Mouse (Mus musculus): ENCODE results near the gene Gm525. TPM values are rescaled to one million over a fixed set of nuclear protein-coding genes. Genes with fewer than 3 reads are reported as not detected.

Gene Gm525
- total and polyA plus RNA-seq, 3 experiments = 0.34 TPM; not detected in 2

DNA sequence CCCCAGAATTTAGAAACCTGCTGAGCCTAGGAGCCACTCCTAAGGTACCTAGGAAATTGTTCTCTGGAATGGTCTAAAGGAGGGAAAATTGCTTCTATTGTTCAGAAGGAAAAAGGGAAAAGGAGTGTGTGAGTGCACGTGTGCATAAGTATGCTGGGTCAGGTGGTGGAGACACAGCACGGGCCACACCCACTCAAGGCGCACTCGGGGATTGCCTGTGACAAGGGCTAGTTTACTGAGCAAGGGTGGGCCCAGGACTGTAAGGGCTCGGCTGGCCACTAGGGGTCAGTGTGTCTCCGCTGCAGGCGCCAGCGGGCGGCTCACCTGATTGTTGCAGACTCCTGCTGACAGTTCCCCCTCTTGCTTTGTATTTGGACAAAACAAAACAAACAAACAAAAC lies 26.8 kb downstream of the Gm525 start (continued):
- TF ChIP-seq ZMIZ1 (IDR thresholded peaks at IDR 0.05; ENCODE audit: low read depth, low read length) = no peak
- peak; percentile 66; the same call in 1 of the 2 replicates for TF ChIP-seq MEF2A (IDR thresholded peaks at IDR 0.05; ENCODE audit: borderline replicate concordance, low read depth, low read length)
- no peak for TF ChIP-seq HCFC1 (IDR thresholded peaks at IDR 0.05; ENCODE audit: low read depth, low read length)
- TF ChIP-seq PAX5 (IDR thresholded peaks at IDR 0.05; ENCODE audit: low read length) = no peak
- TF ChIP-seq UBTF (IDR thresholded peaks at IDR 0.05; ENCODE audit: low read depth, low read length) = no peak
- TF ChIP-seq TBP (conservative IDR thresholded peaks at IDR 0.05; ENCODE audit: low read depth, low read length) = no peak

DNA sequence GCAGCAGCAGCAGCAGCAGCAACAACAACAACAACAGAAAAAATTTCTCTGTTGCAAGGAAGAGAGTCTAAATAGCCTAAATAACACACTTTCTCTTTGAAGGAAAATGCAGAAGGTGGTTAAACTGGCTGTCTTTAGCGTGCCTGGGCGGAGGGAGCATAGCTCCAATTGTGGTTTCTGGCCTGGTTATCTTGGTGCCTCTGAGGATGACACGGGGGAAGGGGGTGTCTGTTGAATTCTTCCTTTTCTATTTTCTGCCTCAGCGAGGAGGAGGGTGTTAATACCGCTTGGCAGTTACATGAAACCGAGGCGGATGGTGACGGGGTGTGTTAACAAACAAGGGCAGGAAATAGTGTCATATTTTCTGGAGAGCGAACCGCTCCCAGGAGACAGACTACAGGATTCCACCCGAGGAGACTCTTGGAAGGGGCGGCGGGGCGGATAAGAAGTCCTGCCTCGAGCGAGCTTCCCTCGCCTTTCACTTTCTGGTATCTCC lies 27.2 kb downstream of the Gm525 start:
- Histone ChIP-seq H3K27ac (ENCODE audit: insufficient read depth, low read depth) (no peak overlapping the region), H3K27me3 (replicated peaks) (no peaks in the 10 kb centered on the region), H3K4me2 (ENCODE audit: insufficient read depth, low read depth, poor library complexity, severe bottlenecking) (peak overlapping the region; percentile 48), H3K79me2 (replicated peaks; ENCODE audit: control insufficient read depth, extremely low read depth, insufficient read depth, poor library complexity, severe bottlenecking) (no peaks in the 10 kb centered on the region), H3K4me1 (ENCODE audit: control insufficient read depth in 1 of 2, insufficient read depth in 2 of 2) (peaks cover 5 to 47% of the 10 kb centered on the region in 2 experiments; a peak in 3 of 4 replicates), H3K9me3 (replicated peaks; ENCODE audit: low read length) (peaks cover 10% of the 10 kb centered on the region), H3K36me3 (replicated peaks in 1 of 2; ENCODE audit: control insufficient read depth in 1 of 2, insufficient read depth in 1 of 2, low read length in 1 of 2) (no peaks in the 10 kb centered on the region), H3K4me3 (replicated peaks in 1 of 3; ENCODE audit: low read depth in 2 of 3, low read length in 2 of 3, poor library complexity in 1 of 3) (no peak overlapping the region), H3K9ac (ENCODE audit: insufficient read depth, low read depth) (no peak overlapping the region)
- in situ Hi-C loops (cut with MboI; ENCODE audit: low pct_ligation_motif_present, low pct_unique_long_range_greater_than_20kb, low sequenced_read_pairs) = loop anchor here (10.0 kb wide), 1 partner anchor 184 kb away; no protein-coding TSS in a partner anchor
- TF ChIP-seq NELFE (IDR thresholded peaks at IDR 0.05; ENCODE audit: low read depth, low read length) = no peak
- no peak for TF ChIP-seq CTCF (conservative IDR thresholded peaks at IDR 0.05 in 1 of 2, IDR thresholded peaks at IDR 0.05 in 1 of 2; ENCODE audit: low read depth in 2 of 2, low read length in 2 of 2)
- no peak for TF ChIP-seq USF2 (conservative IDR thresholded peaks at IDR 0.05; ENCODE audit: low read depth, low read length)
- no peak for TF ChIP-seq MAX (IDR thresholded peaks at IDR 0.05; ENCODE audit: low read length)
- no peak for TF ChIP-seq E2F4 (IDR thresholded peaks at IDR 0.05; ENCODE audit: insufficient replicate concordance, low read depth, low read length)
- no peak for TF ChIP-seq TCF12 (IDR thresholded peaks at IDR 0.05; ENCODE audit: low read depth, low read length)
- TF ChIP-seq ZNF384 (IDR thresholded peaks at IDR 0.05; ENCODE audit: low read depth, low read length) = no peak
- no peak for TF ChIP-seq MYC (IDR thresholded peaks at IDR 0.05; ENCODE audit: low read depth, low read length)
- TF ChIP-seq POLR2AphosphoS2 (IDR thresholded peaks at IDR 0.05; ENCODE audit: low read depth, low read length) = no peak
- no peak for TF ChIP-seq MAFK (IDR thresholded peaks at IDR 0.05; ENCODE audit: insufficient replicate concordance, low read length)
- TF ChIP-seq EP300 (IDR thresholded peaks at IDR 0.05; ENCODE audit: low read length) = no peak
- TF ChIP-seq CHD2 (IDR thresholded peaks at IDR 0.05; ENCODE audit: low read length) = no peak
- TF ChIP-seq GABPA (IDR thresholded peaks at IDR 0.05; ENCODE audit: insufficient replicate concordance, low read depth, low read length) = no peak
- no peak for TF ChIP-seq RCOR1 (conservative IDR thresholded peaks at IDR 0.05; ENCODE audit: low read depth, low read length)
- no peak for TF ChIP-seq ZC3H11A (IDR thresholded peaks at IDR 0.05; ENCODE audit: low read depth, low read length)
- DNase-seq (ENCODE audit: extremely low read depth) = no peak
- dilution Hi-C loops (cut with MboI; ENCODE audit: extremely low pct_ligation_motif_present, extremely low pct_unique_long_range_greater_than_20kb, low sequenced_read_pairs) = no loop called here

All from CH12.LX (cell line).